Mouse (Mus musculus) intestine, embryonic 14.5 days (tissue): ENCODE measurements around the gene Eif2b5. TPM values are rescaled to one million over a fixed set of nuclear protein-coding genes. Genes with fewer than 3 reads are reported as not detected.
"Not testable (repeated sequence)": the region's sequence is repeated elsewhere in the genome, so short reads cannot be mapped to it uniquely, and the experiment has no call there.

Experiments used
- ATAC-seq: fragments of 200-750 bp; cut with Nextera tagmentation; replicated peaks from 2 replicates; pipeline ENCODE4 v1.8.0; 2017; ENCODE audit warnings: low read depth, moderate number of reproducible peaks, moderate TSS enrichment, moderate library complexity; ENCODE audit not compliant: low FRiP score, low TSS enrichment
- DNase-seq: peaks from one replicate; pipeline ENCODE4 v3.0.0-alpha.2; 2018; ENCODE audit warnings: low spot score
- H3K27ac ChIP-seq: fragments of 300-500 bp; sonication (generic); 2 replicates; pipeline ENCODE4 v1.5.1; 2014; ENCODE audit warnings: low read depth, mild to moderate bottlenecking, control low read depth
- H3K27me3 ChIP-seq: fragments of 300-500 bp; sonication (generic); replicated peaks from 2 replicates; pipeline ENCODE4 v1.6.1; 2014; ENCODE audit warnings: low read length, control low read depth; ENCODE audit not compliant: control insufficient read depth, insufficient read depth
- H3K36me3 ChIP-seq: fragments of 300-500 bp; sonication (generic); 2 replicates; pipeline ENCODE4 v1.6.1; 2014; ENCODE audit warnings: low read length, control low read depth; ENCODE audit not compliant: control insufficient read depth, insufficient read depth
- H3K4me1 ChIP-seq: fragments of 300-500 bp; sonication (generic); replicated peaks from 2 replicates; pipeline ENCODE4 v1.6.1; 2014; ENCODE audit warnings: low read length, control low read depth, mixed read lengths; ENCODE audit not compliant: control insufficient read depth, insufficient read depth
- H3K4me2 ChIP-seq: fragments of 300-500 bp; sonication (generic); 2 replicates; pipeline ENCODE4 v1.6.1; 2014; ENCODE audit warnings: low read length
- H3K4me3 ChIP-seq: fragments of 300-500 bp; sonication (generic); 2 replicates; pipeline ENCODE4 v1.5.1; 2014; ENCODE audit warnings: low read depth, low read length, control low read depth, mixed read lengths
- H3K9ac ChIP-seq: fragments of 300-500 bp; sonication (generic); 2 replicates; pipeline ENCODE4 v1.6.1; 2014; ENCODE audit warnings: mild to moderate bottlenecking, low read length
- H3K9me3 ChIP-seq: fragments of 300-500 bp; sonication (generic); 2 replicates; pipeline ENCODE4 v1.6.1; 2016; ENCODE audit warnings: low read length, control low read depth; ENCODE audit not compliant: control insufficient read depth
- WGBS: fragments of 180-500 bp; shearing (Covaris S2); extraction: QIAGEN DNeasy Blood & Tissue Kit; methylation state at CpG from one replicate; pipeline ENCODE4 v1.1.7; 2014; 5-methylcytosine and 5-hydroxymethylcytosine counted together
- polyA plus RNA-seq: library from polyadenylated mRNA; unstranded; fragments of >200 nt; fragmentation: Nextera tagmentation; extraction: Ambion mirVana; gene quantifications from 2 replicates; pipeline ENCODE4 v1.2.1, GENCODE M21; 2014

Gene Eif2b5
- polyA plus RNA-seq, 1 experiment from 2014 or later, result 98.9 TPM

DNA sequence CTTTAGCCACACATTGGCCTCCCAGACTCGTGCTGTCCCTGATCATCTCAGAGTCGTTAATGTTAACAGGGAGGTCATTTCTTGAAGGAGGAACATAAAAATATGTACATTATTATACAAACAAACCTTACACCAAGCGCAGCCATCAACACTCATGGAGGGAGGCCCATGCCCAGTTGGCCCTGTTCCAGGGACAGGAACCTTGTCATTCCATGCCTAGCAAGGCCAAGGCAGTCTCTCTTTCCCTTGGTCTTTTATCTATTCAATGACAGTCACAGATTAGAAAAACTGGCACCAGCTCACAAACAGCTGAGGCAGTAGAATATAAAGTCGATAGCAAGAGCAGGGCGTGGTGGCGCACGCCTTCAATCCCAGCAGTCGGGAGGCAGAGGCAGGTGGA, 24.4 kb upstream of the Eif2b5 start:
- DNase-seq, result no peak
- no peaks in the 10 kb centered on the region for H3K4me1 ChIP-seq
- H3K9ac ChIP-seq, result no peak overlapping the region
- no peak for ATAC-seq
- H3K4me3 ChIP-seq, result no peak overlapping the region
- WGBS, result 87% methylated on average over 8 of the region's 8 CpGs
- no peaks in the 10 kb centered on the region for H3K9me3 ChIP-seq
- no peaks in the 10 kb centered on the region for H3K36me3 ChIP-seq
- no peak overlapping the region for H3K27ac ChIP-seq
- no peak overlapping the region for H3K4me2 ChIP-seq
- H3K27me3 ChIP-seq, result no peaks in the 10 kb centered on the region

DNA sequence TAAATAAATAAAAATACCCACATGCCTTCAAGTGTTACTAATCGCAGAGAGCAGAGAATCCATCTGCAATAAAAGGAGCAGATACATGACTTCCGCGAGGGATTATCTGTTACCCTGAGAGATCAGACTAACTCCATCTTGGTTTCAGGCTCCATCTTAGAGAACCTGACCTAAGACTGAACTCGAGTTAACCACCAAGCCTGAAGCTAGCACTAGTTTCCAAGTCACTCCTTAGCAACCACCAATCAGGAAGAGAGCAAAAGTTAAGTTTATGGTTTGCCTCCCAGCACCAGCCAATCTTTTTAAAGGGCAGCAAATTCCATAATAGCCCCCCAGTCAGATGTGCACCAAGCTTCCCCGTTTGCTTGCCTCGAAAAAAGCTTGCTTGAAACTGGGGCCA, 23.8 kb upstream of the Eif2b5 start:
- H3K9me3 ChIP-seq, result no peaks in the 10 kb centered on the region
- 81% methylated on average over 6 of the region's 6 CpGs for WGBS
- H3K9ac ChIP-seq, result no peak overlapping the region
- no peaks in the 10 kb centered on the region for H3K4me1 ChIP-seq
- DNase-seq, result no peak
- no peaks in the 10 kb centered on the region for H3K27me3 ChIP-seq
- H3K4me3 ChIP-seq, result no peak overlapping the region
- no peak overlapping the region for H3K27ac ChIP-seq
- H3K4me2 ChIP-seq, result no peak overlapping the region
- H3K36me3 ChIP-seq, result no peaks in the 10 kb centered on the region
- ATAC-seq, result no peak

DNA sequence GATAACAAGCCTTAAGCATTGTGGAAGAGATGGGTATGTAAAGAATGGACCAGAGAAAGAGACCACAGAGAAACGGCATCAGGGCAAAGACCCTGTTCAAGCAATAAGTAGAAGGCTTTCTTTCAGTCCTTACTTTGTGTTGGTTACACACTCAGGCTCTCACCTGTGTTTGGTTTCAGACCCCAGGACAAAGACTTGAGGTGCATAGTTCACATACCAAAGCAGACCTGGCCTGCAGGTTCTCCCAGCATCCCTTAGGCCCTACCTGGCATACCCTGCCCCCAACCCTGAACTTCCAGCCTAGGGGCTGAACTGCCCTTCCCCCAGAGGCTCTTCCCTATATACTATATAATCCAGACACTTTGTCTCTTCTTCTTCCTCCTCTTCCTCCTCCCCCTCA, 23.3 kb upstream of the Eif2b5 start:
- WGBS, result 73% methylated on average over 1 of the region's 1 CpGs
- Histone ChIP-seq H3K27ac (no peak overlapping the region), H3K4me3 (no peak overlapping the region), H3K9ac (no peak overlapping the region), H3K4me1 (no peaks in the 10 kb centered on the region), H3K27me3 (no peaks in the 10 kb centered on the region), H3K9me3 (no peaks in the 10 kb centered on the region), H3K36me3 (no peaks in the 10 kb centered on the region), H3K4me2 (no peak overlapping the region)
- DNase-seq (no peak), ATAC-seq (no peak)

DNA sequence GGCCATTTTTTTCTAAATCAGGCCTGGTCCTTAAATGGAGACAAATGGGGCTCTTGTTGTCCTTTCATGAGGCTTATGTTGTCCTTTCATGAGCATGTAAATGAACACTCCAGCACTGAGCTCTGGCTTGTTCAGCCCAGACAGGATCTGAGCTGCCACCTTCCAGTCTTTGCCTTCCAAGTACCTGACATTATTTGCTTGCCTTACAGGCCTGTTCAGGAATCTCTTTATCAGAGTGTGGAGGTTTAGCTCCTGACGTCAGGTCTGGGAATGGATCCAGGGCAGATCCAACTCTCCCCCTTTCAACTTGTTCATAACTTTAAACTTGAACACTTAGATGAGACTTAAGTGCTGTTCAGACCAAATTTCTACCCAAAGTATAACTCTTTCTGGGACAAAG, 21.8 kb upstream of the Eif2b5 start:
- H3K9ac ChIP-seq, result no peak overlapping the region
- H3K27ac ChIP-seq, result peak overlapping the region; percentile 6
- ATAC-seq, result 0 out of 2 replicates have a peak, but pooled peaks have one; percentile 40
- H3K4me1 ChIP-seq, result no peaks in the 10 kb centered on the region
- H3K36me3 ChIP-seq, result no peaks in the 10 kb centered on the region
- no peaks in the 10 kb centered on the region for H3K27me3 ChIP-seq
- no peak for DNase-seq
- WGBS, result 28% methylated on average over 1 of the region's 1 CpGs
- no peak overlapping the region for H3K4me3 ChIP-seq
- no peak overlapping the region for H3K4me2 ChIP-seq
- no peaks in the 10 kb centered on the region for H3K9me3 ChIP-seq

DNA sequence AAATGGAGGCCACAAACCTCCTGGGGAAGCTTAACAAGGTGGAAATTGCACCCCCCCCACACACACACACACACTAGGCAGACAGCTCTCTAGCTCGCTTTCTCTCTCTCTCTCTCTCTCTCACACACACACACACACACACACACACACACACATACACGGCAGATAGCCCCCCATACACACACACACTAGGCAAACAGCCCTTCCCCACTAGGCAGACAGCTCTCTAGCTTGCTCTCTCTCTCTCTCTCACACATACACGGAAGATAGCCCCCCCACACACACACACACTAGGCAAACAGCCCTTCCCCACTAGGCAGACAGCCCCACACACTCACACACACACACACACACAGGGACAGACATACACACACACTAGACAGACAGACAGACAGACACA, 21.3 kb upstream of the Eif2b5 start:
- WGBS, result 41% methylated on average over 3 of the region's 3 CpGs
- Histone ChIP-seq H3K4me3 (no peak overlapping the region), H3K27ac (peak overlapping the region; percentile 6), H3K9me3 (no peaks in the 10 kb centered on the region), H3K9ac (no peak overlapping the region), H3K4me1 (no peaks in the 10 kb centered on the region), H3K27me3 (no peaks in the 10 kb centered on the region), H3K4me2 (no peak overlapping the region), H3K36me3 (no peaks in the 10 kb centered on the region)
- ATAC-seq, result 0 out of 2 replicates have a peak, but pooled peaks have one; percentile 7
- DNase-seq, result no peak

DNA sequence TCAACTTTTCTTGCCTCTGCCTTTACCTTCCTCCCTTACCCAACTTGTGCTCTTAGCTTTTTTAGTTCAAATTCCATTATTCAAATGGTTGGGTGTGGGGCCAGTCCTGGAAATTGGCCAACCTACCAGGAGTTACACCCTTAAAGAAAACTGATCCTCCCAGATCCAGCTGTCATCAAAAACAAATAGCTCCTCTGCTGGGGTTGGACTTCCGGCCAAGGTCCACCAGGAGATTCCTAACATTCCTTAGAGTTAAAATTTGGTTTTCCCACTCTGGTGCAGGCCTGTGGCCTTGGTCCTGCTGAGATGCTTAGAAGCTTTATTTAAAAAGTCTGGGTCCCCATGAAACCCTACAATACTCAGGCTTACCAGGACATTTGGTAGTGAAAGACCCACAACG, 20.1 kb upstream of the Eif2b5 start:
- Histone ChIP-seq H3K36me3 (no peaks in the 10 kb centered on the region), H3K9ac (no peak overlapping the region), H3K9me3 (no peaks in the 10 kb centered on the region), H3K4me1 (no peaks in the 10 kb centered on the region), H3K27me3 (no peaks in the 10 kb centered on the region), H3K4me3 (no peak overlapping the region), H3K4me2 (no peak overlapping the region), H3K27ac (0 out of 2 replicates have a peak overlapping the region, but pooled peaks have one; percentile 27)
- 45% methylated on average over 2 of the region's 2 CpGs for WGBS
- ATAC-seq, result no peak
- DNase-seq, result no peak

DNA sequence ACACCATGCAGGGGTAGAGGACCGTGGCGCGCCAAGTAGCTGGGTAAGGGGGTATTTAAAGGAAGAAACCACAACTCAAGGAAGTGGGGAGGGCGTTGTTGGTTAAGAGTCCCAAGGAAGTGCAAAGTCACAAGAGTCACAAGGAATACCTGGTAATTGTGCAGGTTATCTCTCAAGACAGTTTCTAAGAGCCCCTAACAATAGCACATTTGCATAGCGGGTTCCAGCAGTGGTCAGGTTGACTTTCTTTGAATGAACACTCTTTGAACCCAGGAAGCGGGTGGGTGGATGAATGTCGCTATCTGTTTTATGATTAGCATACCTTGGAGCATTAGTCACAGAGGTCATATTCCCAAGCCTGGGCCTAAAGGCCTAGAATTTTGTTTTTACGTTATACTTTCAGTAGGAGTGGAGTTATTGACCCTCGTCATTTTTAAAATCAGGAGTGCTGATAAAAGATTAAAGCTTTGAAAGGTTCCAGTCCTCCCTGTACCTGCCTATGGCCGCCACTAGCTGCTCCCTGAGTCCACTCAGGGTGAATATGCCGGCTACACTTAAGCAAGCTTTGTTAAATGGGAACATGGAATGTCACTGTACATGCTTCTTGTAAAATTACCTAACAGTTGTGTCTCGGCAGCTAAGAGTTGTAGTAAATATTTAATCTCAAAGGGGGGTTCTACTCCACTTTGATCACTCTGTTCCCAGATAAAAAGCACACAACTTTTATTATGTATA, 19.4 kb upstream of the Eif2b5 start:
- H3K9me3 ChIP-seq, H3K4me3 ChIP-seq, H3K27ac ChIP-seq, ATAC-seq, DNase-seq, H3K4me2 ChIP-seq, H3K27me3 ChIP-seq, H3K9ac ChIP-seq, H3K4me1 ChIP-seq, H3K36me3 ChIP-seq: not testable (repeated sequence)
- 86% methylated on average over 12 of the region's 12 CpGs for WGBS

DNA sequence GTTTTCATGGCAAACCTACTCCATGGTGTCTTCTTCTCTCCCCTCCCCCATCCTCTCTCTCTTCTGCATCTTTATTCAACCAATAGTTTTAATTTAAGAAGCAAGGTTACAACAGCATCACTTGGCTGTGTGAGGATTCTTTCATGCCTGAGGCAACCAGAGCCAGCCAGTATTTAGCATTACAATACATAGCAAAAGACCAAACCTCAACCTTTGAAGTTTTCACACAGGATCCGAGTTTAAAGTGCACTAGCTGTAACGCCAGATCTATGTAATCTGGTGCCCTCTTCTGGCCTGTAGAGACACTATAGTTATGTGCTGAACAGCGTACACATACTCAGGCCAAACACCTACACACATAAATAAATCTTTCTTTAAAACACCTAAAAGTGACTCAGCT, 18.5 kb upstream of the Eif2b5 start:
- no peak for ATAC-seq
- 47% methylated on average over 3 of the region's 3 CpGs for WGBS
- no peak for DNase-seq

DNA sequence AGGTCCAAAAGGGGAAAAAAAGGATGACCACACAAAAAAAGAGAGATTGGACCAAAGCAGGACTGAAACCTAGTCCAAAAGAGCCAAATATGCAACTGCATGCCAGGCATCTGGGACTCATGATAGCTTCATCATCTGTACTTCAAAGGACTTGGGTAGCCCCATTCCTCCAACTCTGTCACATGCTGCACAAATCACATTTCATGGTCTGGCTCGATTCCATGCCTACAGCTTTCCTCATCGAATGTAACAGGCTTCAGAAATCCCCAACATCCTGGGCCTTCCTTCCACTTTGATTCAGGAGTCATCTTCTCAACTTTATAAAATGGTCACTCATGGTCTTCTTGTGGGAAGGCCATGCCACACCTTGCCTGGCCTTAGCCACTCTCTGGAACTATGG, 16.9 kb upstream of the Eif2b5 start:
- H3K27ac ChIP-seq, result no peak overlapping the region
- no peak overlapping the region for H3K9ac ChIP-seq
- 81% methylated on average over 2 of the region's 2 CpGs for WGBS

More for the DNA sequence above, 18.5 kb upstream of the Eif2b5 start:
- no peaks in the 10 kb centered on the region for H3K27me3 ChIP-seq
- no peaks in the 10 kb centered on the region for H3K4me1 ChIP-seq
- H3K4me2 ChIP-seq, result no peak overlapping the region
- no peaks in the 10 kb centered on the region for H3K9me3 ChIP-seq
- H3K9ac ChIP-seq, result no peak overlapping the region
- no peak overlapping the region for H3K27ac ChIP-seq
- no peak overlapping the region for H3K4me3 ChIP-seq
- H3K36me3 ChIP-seq, result no peaks in the 10 kb centered on the region

More for the DNA sequence above, 16.9 kb upstream of the Eif2b5 start:
- Histone ChIP-seq H3K4me2 (no peak overlapping the region), H3K27me3 (no peaks in the 10 kb centered on the region), H3K4me3 (no peak overlapping the region), H3K9me3 (no peaks in the 10 kb centered on the region), H3K4me1 (no peaks in the 10 kb centered on the region), H3K36me3 (no peaks in the 10 kb centered on the region)
- ATAC-seq, result no peak
- no peak for DNase-seq
